Mouse (Mus musculus) midbrain, embryonic 16.5 days (tissue): ENCODE measurements around the gene Gm37240. TPM values are rescaled to one million over a fixed set of nuclear protein-coding genes. Genes with fewer than 3 reads are reported as not detected.

Source experiments
- ATAC-seq: fragments of 200-750 bp; cut with Nextera tagmentation; 2 replicates; pipeline ENCODE4 v1.8.0; 2017; ENCODE audit warnings: moderate TSS enrichment
- H3K27ac ChIP-seq: fragments of 300-500 bp; sonication (generic); 2 replicates; pipeline ENCODE4 v1.5.1; 2014; ENCODE audit warnings: mild to moderate bottlenecking, low read length, mixed read lengths
- H3K27me3 ChIP-seq: fragments of 300-500 bp; sonication (generic); 2 replicates; pipeline ENCODE4 v1.6.1; 2014; ENCODE audit warnings: low read depth, low read length, mixed read lengths; ENCODE audit not compliant: control insufficient read depth, insufficient read depth
- H3K36me3 ChIP-seq: fragments of 300-500 bp; sonication (generic); 2 replicates; pipeline ENCODE4 v1.6.1; 2014; ENCODE audit warnings: mild to moderate bottlenecking, low read length, moderate library complexity, mixed read lengths; ENCODE audit not compliant: control insufficient read depth, insufficient read depth
- H3K4me1 ChIP-seq: fragments of 300-500 bp; sonication (generic); 2 replicates; pipeline ENCODE4 v1.6.1; 2014; ENCODE audit warnings: mild to moderate bottlenecking, low read length, mixed read lengths; ENCODE audit not compliant: control insufficient read depth, insufficient read depth
- H3K4me2 ChIP-seq: fragments of 300-500 bp; sonication (generic); 2 replicates; pipeline ENCODE4 v1.6.1; 2014; ENCODE audit warnings: mild to moderate bottlenecking, low read length, mixed read lengths
- H3K4me3 ChIP-seq: fragments of 300-500 bp; sonication (generic); 2 replicates; pipeline ENCODE4 v1.5.1; 2014; ENCODE audit warnings: low read depth, mild to moderate bottlenecking, low read length, moderate library complexity, mixed read lengths
- H3K9ac ChIP-seq: fragments of 300-500 bp; sonication (generic); 2 replicates; pipeline ENCODE4 v1.6.1; 2014; ENCODE audit warnings: low read depth, low read length, mixed read lengths
- H3K9me3 ChIP-seq: fragments of 300-500 bp; sonication (generic); replicated peaks from 2 replicates; pipeline ENCODE4 v1.6.1; 2014; ENCODE audit warnings: mild to moderate bottlenecking, low read length, mixed read lengths; ENCODE audit not compliant: control insufficient read depth, poor library complexity, severe bottlenecking
- WGBS: fragments of 180-500 bp; shearing (Covaris S2); extraction: QIAGEN DNeasy Blood & Tissue Kit; methylation state at CpG from one replicate; pipeline ENCODE4 v1.1.7; 2014; 5-methylcytosine and 5-hydroxymethylcytosine counted together
- polyA plus RNA-seq: library from polyadenylated mRNA; unstranded; fragments of >200 nt; fragmentation: Nextera tagmentation; extraction: Ambion mirVana; gene quantifications from 2 replicates; pipeline ENCODE4 v1.2.1, GENCODE M21; 2015

Gm37240 gene
- polyA plus RNA-seq, 1 experiment from 2014 or later: 0.26 TPM

- Histone ChIP-seq H3K36me3 (no peaks in the 10 kb centered on the region), H3K9me3 (no peaks in the 10 kb centered on the region), H3K27me3 (no peaks in the 10 kb centered on the region), H3K9ac (no peak overlapping the region), H3K27ac (no peak overlapping the region), H3K4me1 (peaks cover 4% of the 10 kb centered on the region; the same call in 1 of the 2 replicates), H3K4me2 (no peak overlapping the region), H3K4me3 (no peak overlapping the region)
- 67% methylated on average over 7 of the region's 7 CpGs for WGBS
- peak; percentile 28; the same call in 1 of the 2 replicates for ATAC-seq
Observed at GRCm38 (mm10) chr3:84686799-84687487, 1200.4 kb downstream of the Gm37240 start.

GRCm38 (mm10) chr3:84686294-84686672 lies 1201.0 kb downstream of the Gm37240 start:
- WGBS: 94% methylated on average over 2 of the region's 2 CpGs
- Histone ChIP-seq H3K4me2 (no peak overlapping the region), H3K27me3 (0 out of 2 replicates have a peak, but pooled peaks cover under 1% of the 10 kb centered on the region), H3K9me3 (no peaks in the 10 kb centered on the region), H3K36me3 (no peaks in the 10 kb centered on the region), H3K9ac (no peak overlapping the region), H3K27ac (no peak overlapping the region), H3K4me1 (peaks cover 4% of the 10 kb centered on the region; the same call in 1 of the 2 replicates), H3K4me3 (no peak overlapping the region)
- no peak for ATAC-seq

GRCm38 (mm10) chr3:84685662-84686293 lies 1201.5 kb downstream of the Gm37240 start:
- ATAC-seq: no peak
- no peak overlapping the region for H3K4me3 ChIP-seq
- 78% methylated on average over 8 of the region's 8 CpGs for WGBS
- H3K9me3 ChIP-seq: no peaks in the 10 kb centered on the region
- no peak overlapping the region for H3K4me2 ChIP-seq
- no peak overlapping the region for H3K27ac ChIP-seq
- no peak overlapping the region for H3K9ac ChIP-seq
- no peaks in the 10 kb centered on the region for H3K36me3 ChIP-seq
- H3K27me3 ChIP-seq: 0 out of 2 replicates have a peak, but pooled peaks cover 2% of the 10 kb centered on the region
- peaks cover 4% of the 10 kb centered on the region; the same call in 1 of the 2 replicates for H3K4me1 ChIP-seq

GRCm38 (mm10) chr3:84683788-84684187 lies 1203.5 kb downstream of the Gm37240 start:
- Histone ChIP-seq H3K4me1 (peaks cover 4% of the 10 kb centered on the region; the same call in 1 of the 2 replicates), H3K27ac (no peak overlapping the region), H3K27me3 (0 out of 2 replicates have a peak, but pooled peaks cover 2% of the 10 kb centered on the region), H3K4me3 (no peak overlapping the region), H3K9me3 (no peaks in the 10 kb centered on the region), H3K36me3 (no peaks in the 10 kb centered on the region), H3K4me2 (no peak overlapping the region), H3K9ac (no peak overlapping the region)
- WGBS: 87% methylated on average over 6 of the region's 6 CpGs
- ATAC-seq: no peak

GRCm38 (mm10) chr3:84681699-84682098 lies 1205.6 kb downstream of the Gm37240 start:
- Histone ChIP-seq H3K27ac (no peak overlapping the region), H3K9ac (no peak overlapping the region), H3K9me3 (no peaks in the 10 kb centered on the region), H3K27me3 (0 out of 2 replicates have a peak, but pooled peaks cover 2% of the 10 kb centered on the region), H3K4me2 (no peak overlapping the region), H3K4me3 (no peak overlapping the region), H3K4me1 (no peaks in the 10 kb centered on the region), H3K36me3 (no peaks in the 10 kb centered on the region)
- 87% methylated on average over 8 of the region's 8 CpGs for WGBS
- no peak for ATAC-seq

- Histone ChIP-seq H3K9ac (no peak overlapping the region), H3K36me3 (no peaks in the 10 kb centered on the region), H3K9me3 (no peaks in the 10 kb centered on the region), H3K4me2 (no peak overlapping the region), H3K27ac (no peak overlapping the region), H3K4me1 (no peaks in the 10 kb centered on the region), H3K4me3 (no peak overlapping the region), H3K27me3 (0 out of 2 replicates have a peak, but pooled peaks cover 2% of the 10 kb centered on the region)
- no peak for ATAC-seq
- WGBS: 89% methylated on average over 7 of the region's 7 CpGs
Observed at GRCm38 (mm10) chr3:84680062-84680461, 1207.3 kb downstream of the Gm37240 start.

GRCm38 (mm10) chr3:84679542-84679941 lies 1207.8 kb downstream of the Gm37240 start:
- H3K36me3 ChIP-seq: no peaks in the 10 kb centered on the region
- H3K4me2 ChIP-seq: no peak overlapping the region
- no peak overlapping the region for H3K9ac ChIP-seq
- no peaks in the 10 kb centered on the region for H3K9me3 ChIP-seq
- no peaks in the 10 kb centered on the region for H3K4me1 ChIP-seq
- H3K27me3 ChIP-seq: 0 out of 2 replicates have a peak, but pooled peaks cover 2% of the 10 kb centered on the region
- 95% methylated on average over 8 of the region's 8 CpGs for WGBS
- no peak for ATAC-seq
- no peak overlapping the region for H3K4me3 ChIP-seq
- no peak overlapping the region for H3K27ac ChIP-seq

GRCm38 (mm10) chr3:84678891-84679290 lies 1208.4 kb downstream of the Gm37240 start:
- H3K27ac ChIP-seq: no peak overlapping the region
- H3K36me3 ChIP-seq: no peaks in the 10 kb centered on the region
- no peak for ATAC-seq
- 0 out of 2 replicates have a peak, but pooled peaks cover 2% of the 10 kb centered on the region for H3K27me3 ChIP-seq
- H3K4me3 ChIP-seq: no peak overlapping the region
- no peak overlapping the region for H3K9ac ChIP-seq
- H3K4me1 ChIP-seq: no peaks in the 10 kb centered on the region
- WGBS: 85% methylated on average over 5 of the region's 5 CpGs
- no peak overlapping the region for H3K4me2 ChIP-seq
- H3K9me3 ChIP-seq: no peaks in the 10 kb centered on the region

GRCm38 (mm10) chr3:84675710-84676109 lies 1211.6 kb downstream of the Gm37240 start:
- 48% methylated on average over 5 of the region's 5 CpGs for WGBS
- no peak overlapping the region for H3K9ac ChIP-seq
- no peaks in the 10 kb centered on the region for H3K36me3 ChIP-seq
- H3K4me2 ChIP-seq: no peak overlapping the region
- H3K4me3 ChIP-seq: no peak overlapping the region
- H3K9me3 ChIP-seq: no peaks in the 10 kb centered on the region
- no peak overlapping the region for H3K27ac ChIP-seq
- no peaks in the 10 kb centered on the region for H3K4me1 ChIP-seq
- ATAC-seq: no peak
- H3K27me3 ChIP-seq: no peaks in the 10 kb centered on the region
